ENCODE assay signal across 8 mouse cellular contexts in genomic region chr2:181287338-181287957, GRCm38 (mm10). TPM values are rescaled to one million over a fixed set of nuclear protein-coding genes. Genes with fewer than 3 reads are reported as not detected.
DNase-seq lines count a peak whose midpoint lies in the region; ATAC-seq and TF ChIP-seq lines count a peak whose summit lies in the region.

No protein-coding gene starts in this region.

- no peak for TF ChIP-seq CTCF in lung, embryonic 14.5 days (IDR thresholded peaks at IDR 0.05; ENCODE audit: low read depth)

- H3K4me3 ChIP-seq in embryonic facial prominence, embryonic 15.5 days (replicated peaks), result peak overlapping the region; percentile 69
- peak overlapping the region; percentile 53 to 60 for H3K4me3 ChIP-seq in heart, embryonic 14.5 days (ENCODE audit: control insufficient read depth in 1 of 2, insufficient read depth in 1 of 2, low read depth in 1 of 2, low read length in 2 of 2)
- peak overlapping the region; percentile 70 for H3K4me3 ChIP-seq in lung, embryonic 14.5 days (ENCODE audit: low read depth, low read length)

- WGBS in embryonic facial prominence, embryonic 15.5 days, result 0% methylated on average over 39 of the region's 71 CpGs
- WGBS in heart, embryonic 14.5 days, result 1% methylated on average over 38 of the region's 71 CpGs
- 4% methylated on average over 38 of the region's 71 CpGs for WGBS in large intestine, adult 2 months
- WGBS in lung, embryonic 14.5 days, result under 1% methylated on average over 40 of the region's 71 CpGs

- peak overlapping the region; percentile 95 for H3K27ac ChIP-seq in embryonic facial prominence, embryonic 15.5 days (replicated peaks)
- peak overlapping the region; percentile 79 to 92 for H3K27ac ChIP-seq in heart, embryonic 14.5 days (replicated peaks in 1 of 2; ENCODE audit: control insufficient read depth in 1 of 2, insufficient read depth in 1 of 2, low read depth in 2 of 2, low read length in 2 of 2)
- H3K27ac ChIP-seq in lung, embryonic 14.5 days (ENCODE audit: low read depth), result peak overlapping the region; percentile 94

- peak overlapping the region; percentile 58 for H3K4me2 ChIP-seq in embryonic facial prominence, embryonic 15.5 days (replicated peaks)
- H3K4me2 ChIP-seq in heart, embryonic 14.5 days (ENCODE audit: low read length), result peak overlapping the region; percentile 70
- H3K4me2 ChIP-seq in lung, embryonic 14.5 days, result peak overlapping the region; percentile 77

- peak; percentile 88 for DNase-seq in CD4-positive helper T cell, adult 2 months (ENCODE audit: low read depth, low spot score)
- DNase-seq in adrenal gland, postnatal 4 days (ENCODE audit: low spot score in 2 of 2), result peak; percentile 65 to 70
- peak; percentile 32 for DNase-seq in large intestine, adult 2 months (ENCODE audit: low read depth, low spot score)
- DNase-seq in lung, embryonic 14.5 days, result peak; percentile 89
- peak; percentile 87 for DNase-seq in testis, postnatal 14 days (ENCODE audit: low spot score)

- H3K9me3 ChIP-seq in embryonic facial prominence, embryonic 15.5 days (replicated peaks), result no peaks in the 10 kb centered on the region
- H3K9me3 ChIP-seq in heart, embryonic 14.5 days (ENCODE audit: control insufficient read depth, low read length), result no peaks in the 10 kb centered on the region
- no peaks in the 10 kb centered on the region for H3K9me3 ChIP-seq in lung, embryonic 14.5 days (ENCODE audit: low read depth, low read length)

- H3K27me3 ChIP-seq in embryonic facial prominence, embryonic 15.5 days, result no peaks in the 10 kb centered on the region
- H3K27me3 ChIP-seq in heart, embryonic 14.5 days (ENCODE audit: control insufficient read depth, insufficient read depth, low read length), result no peaks in the 10 kb centered on the region
- no peaks in the 10 kb centered on the region for H3K27me3 ChIP-seq in lung, embryonic 14.5 days (ENCODE audit: insufficient read depth, low read length)

- H3K36me3 ChIP-seq in embryonic facial prominence, embryonic 15.5 days, result peaks cover 9% of the 10 kb centered on the region
- H3K36me3 ChIP-seq in heart, embryonic 14.5 days (ENCODE audit: control insufficient read depth, insufficient read depth, low read length), result peaks cover 13% of the 10 kb centered on the region
- H3K36me3 ChIP-seq in lung, embryonic 14.5 days (ENCODE audit: insufficient read depth), result peaks cover 17% of the 10 kb centered on the region

- peak; percentile 91 for ATAC-seq in embryonic facial prominence, embryonic 15.5 days (ENCODE audit: insufficient number of reproducible peaks, low FRiP score, low TSS enrichment, low read depth)
- ATAC-seq in heart, embryonic 14.5 days (ENCODE audit: insufficient number of reproducible peaks, insufficient read depth, low FRiP score, low read depth), result peak; percentile 80
- ATAC-seq in lung, embryonic 14.5 days (ENCODE audit: insufficient read depth), result peak; percentile 87
- ATAC-seq in neutrophil, adult 5-6 weeks (ENCODE audit: extremely low read depth, insufficient number of reproducible peaks, low FRiP score, poor library complexity, severe bottlenecking), result peak; percentile 22; the same call in 1 of the 2 replicates

- H3K4me1 ChIP-seq in embryonic facial prominence, embryonic 15.5 days, result peaks cover 14% of the 10 kb centered on the region
- H3K4me1 ChIP-seq in heart, embryonic 14.5 days (ENCODE audit: control insufficient read depth in 2 of 2, insufficient read depth in 2 of 2, low read length in 2 of 2), result peaks cover 2 to 15% of the 10 kb centered on the region in 2 experiments; a peak in 3 of 4 replicates
- H3K4me1 ChIP-seq in lung, embryonic 14.5 days (ENCODE audit: insufficient read depth), result peaks cover 4% of the 10 kb centered on the region; the same call in 1 of the 2 replicates

- peak overlapping the region; percentile 69 for H3K9ac ChIP-seq in embryonic facial prominence, embryonic 15.5 days
- H3K9ac ChIP-seq in heart, embryonic 14.5 days (ENCODE audit: low read length), result peak overlapping the region; percentile 84
- H3K9ac ChIP-seq in lung, embryonic 14.5 days, result peak overlapping the region; percentile 90

RNA-seq across cellular contexts. Expression of gene Gmeb2, which starts 0.4 kb away (rescaled TPM):
- 10 to 100 TPM; 27.9 to 30.8 TPM for total RNA-seq in adrenal gland, postnatal 4 days (2021)
- 14.7 and 14.8 TPM in 2 replicates for polyA plus RNA-seq in embryonic facial prominence, embryonic 15.5 days (2015; fragmentation: Nextera tagmentation; extraction: Ambion mirVana)
- 9.1 and 9.9 TPM in 2 replicates for polyA plus RNA-seq in heart, embryonic 14.5 days (2014; fragmentation: Nextera tagmentation; extraction: Ambion mirVana)
- polyA plus RNA-seq in large intestine, adult 2 months (2012; rRNA removed), result 17.5 and 24.8 TPM in 2 replicates
- polyA plus RNA-seq in lung, embryonic 14.5 days (2014; fragmentation: Nextera tagmentation; extraction: Ambion mirVana), result 18.0 and 21.2 TPM in 2 replicates
- total RNA-seq in neutrophil, adult 5-6 weeks (2017), result 47.4 and 57.6 TPM in 2 replicates

RNA-seq across cellular contexts. Expression of gene Stmn3, which starts 26.9 kb away (rescaled TPM):
- total RNA-seq in adrenal gland, postnatal 4 days (2021), result 10 to 100 TPM; 32.2 to 45.5 TPM
- polyA plus RNA-seq in embryonic facial prominence, embryonic 15.5 days (2015; fragmentation: Nextera tagmentation; extraction: Ambion mirVana), result 16.2 and 24.7 TPM in 2 replicates
- 0.24 and 3.6 TPM in 2 replicates for polyA plus RNA-seq in heart, embryonic 14.5 days (2014; fragmentation: Nextera tagmentation; extraction: Ambion mirVana)
- 2.8 and 4.3 TPM in 2 replicates for polyA plus RNA-seq in large intestine, adult 2 months (2012; rRNA removed)
- 1.6 and 2.5 TPM in 2 replicates for polyA plus RNA-seq in lung, embryonic 14.5 days (2014; fragmentation: Nextera tagmentation; extraction: Ambion mirVana)
- not detected in 2 replicates for total RNA-seq in neutrophil, adult 5-6 weeks (2017)

RNA-seq across cellular contexts. Expression of gene Rtel1, which starts 32.1 kb away (rescaled TPM):
- total RNA-seq in adrenal gland, postnatal 4 days (2021), result 10 to 100 TPM; 65.6 to 69.4 TPM
- 35.5 and 40.8 TPM in 2 replicates for polyA plus RNA-seq in embryonic facial prominence, embryonic 15.5 days (2015; fragmentation: Nextera tagmentation; extraction: Ambion mirVana)
- 21.1 and 25.3 TPM in 2 replicates for polyA plus RNA-seq in heart, embryonic 14.5 days (2014; fragmentation: Nextera tagmentation; extraction: Ambion mirVana)
- 39.6 and 46.1 TPM in 2 replicates for polyA plus RNA-seq in large intestine, adult 2 months (2012; rRNA removed)
- polyA plus RNA-seq in lung, embryonic 14.5 days (2014; fragmentation: Nextera tagmentation; extraction: Ambion mirVana), result 67.0 and 70.3 TPM in 2 replicates
- total RNA-seq in neutrophil, adult 5-6 weeks (2017), result 49.7 and 51.6 TPM in 2 replicates

RNA-seq across cellular contexts. Expression of gene Helz2, which starts 45.6 kb away (rescaled TPM):
- 10 to 100 TPM; 16.7 to 17.1 TPM for total RNA-seq in adrenal gland, postnatal 4 days (2021)
- polyA plus RNA-seq in embryonic facial prominence, embryonic 15.5 days (2015; fragmentation: Nextera tagmentation; extraction: Ambion mirVana), result 0.99 and 1.1 TPM in 2 replicates
- polyA plus RNA-seq in heart, embryonic 14.5 days (2014; fragmentation: Nextera tagmentation; extraction: Ambion mirVana), result 1.3 and 1.6 TPM in 2 replicates
- polyA plus RNA-seq in large intestine, adult 2 months (2012; rRNA removed), result 24.7 and 67.9 TPM in 2 replicates
- 2.5 and 3.0 TPM in 2 replicates for polyA plus RNA-seq in lung, embryonic 14.5 days (2014; fragmentation: Nextera tagmentation; extraction: Ambion mirVana)
- total RNA-seq in neutrophil, adult 5-6 weeks (2017), result 139 and 141 TPM in 2 replicates

Comparison
In these comparisons a context has a peak if more than half of its experiments do, and no peak if none do; other contexts are left out.
1. Peak in every context shown above with its lines: DNase-seq, ATAC-seq, H3K4me3 ChIP-seq and H3K27ac ChIP-seq.
2. DNase-seq: peak in every context shown above with its lines; median percentile 89 in lung, embryonic 14.5 days; 88 in CD4-positive helper T cell, adult 2 months; 87 in testis, postnatal 14 days; 68 in adrenal gland, postnatal 4 days; 32 in large intestine, adult 2 months.
3. ATAC-seq: peak in every context shown above with its lines; median percentile 91 in embryonic facial prominence, embryonic 15.5 days; 87 in lung, embryonic 14.5 days; 80 in heart, embryonic 14.5 days; 22 in neutrophil, adult 5-6 weeks.